Mouse (Mus musculus) left cerebral cortex, postnatal 10 days (tissue): ENCODE data around the gene Scpep1. TPM values are rescaled to one million over a fixed set of nuclear protein-coding genes. Genes with fewer than 3 reads are reported as not detected.
"Not testable (repeated sequence)": the region's sequence is repeated elsewhere in the genome, so short reads cannot be mapped to it uniquely, and the experiment has no call there.

Experiments used
- DNase-seq, 2 experiments: peaks; one replicate each; pipeline ENCODE4 v3.0.0; 2021 to 2022; ENCODE audit warnings: low spot score in 2 of 2, mixed read lengths in 1 of 2; ENCODE audit errors: extremely low spot score in 1 of 2
- intact Hi-C: fragments of 180-260 bp; cut with DNase I; formaldehyde crosslinking; loops from one replicate; pipeline ENCODE4 v1.15.1; 2025
- total RNA-seq, 2 experiments: library from RNA; stranded (reverse); gene quantifications; 2 replicates each; pipeline ENCODE4 v1.2.3; 2021

Scpep1 gene
- total RNA-seq, 2 experiments from 2014 or later = 18.2 to 20.7 TPM

DNA sequence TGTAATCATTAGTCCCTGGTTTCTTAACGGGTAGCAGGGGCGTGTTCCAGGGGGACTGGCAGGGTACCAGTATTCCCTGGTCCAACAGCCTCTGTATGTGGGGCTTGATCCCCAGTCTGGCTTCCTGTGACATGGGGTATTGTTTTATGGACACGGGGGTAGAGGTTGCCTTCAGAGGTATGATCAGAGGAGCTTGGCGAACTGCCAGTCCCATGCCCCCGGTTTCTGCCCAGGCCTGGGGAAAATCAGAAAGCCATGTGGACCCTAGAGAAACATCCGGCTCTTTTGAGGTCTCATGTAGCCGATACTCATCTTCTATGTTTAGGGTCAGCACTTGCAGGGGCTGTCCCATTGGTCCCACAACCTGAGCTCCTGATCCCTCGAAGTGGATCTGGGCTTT lies 61.8 kb downstream of the Scpep1 start:
- DNase-seq, intact Hi-C loops: not testable (repeated sequence)

GRCm38 (mm10) chr11:88892789-88893188 lies 62.5 kb downstream of the Scpep1 start:
- peak in 1 of 2 experiments; percentile 37 for DNase-seq
- intact Hi-C loops = not testable (repeated sequence)

GRCm38 (mm10) chr11:88891921-88892561 lies 63.2 kb downstream of the Scpep1 start:
- intact Hi-C loops = not testable (repeated sequence)
- peak; percentile 41 to 83 for DNase-seq

- DNase-seq = peak in 1 of 2 experiments; percentile 52
- intact Hi-C loops = not testable (repeated sequence)
These were observed 63.8 kb downstream of the Scpep1 start for GRCm38 (mm10) chr11:88891446-88891845.

DNA sequence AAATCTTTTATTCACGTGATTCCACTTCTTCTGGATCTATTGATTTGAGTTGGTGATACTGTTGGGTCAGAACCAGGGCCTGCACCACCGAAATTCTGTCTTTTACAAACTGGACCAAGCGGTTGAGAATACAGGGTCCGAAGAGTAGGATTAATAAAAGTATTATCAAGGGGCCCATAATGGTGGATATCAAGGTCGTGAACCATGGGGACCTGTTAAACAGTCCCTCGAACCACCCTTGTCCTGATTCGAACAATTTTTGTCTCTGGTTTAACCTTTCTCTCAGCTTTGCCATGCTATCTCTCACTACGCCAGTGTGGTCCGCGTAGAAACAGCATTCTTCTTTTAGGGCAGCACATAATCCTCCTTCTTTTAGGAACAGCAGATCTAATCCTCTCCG lies 64.4 kb downstream of the Scpep1 start:
- DNase-seq, intact Hi-C loops: not testable (repeated sequence)

GRCm38 (mm10) chr11:88888996-88889395 lies 66.3 kb downstream of the Scpep1 start:
- DNase-seq = no peak
- intact Hi-C loops = no loop called here

DNA sequence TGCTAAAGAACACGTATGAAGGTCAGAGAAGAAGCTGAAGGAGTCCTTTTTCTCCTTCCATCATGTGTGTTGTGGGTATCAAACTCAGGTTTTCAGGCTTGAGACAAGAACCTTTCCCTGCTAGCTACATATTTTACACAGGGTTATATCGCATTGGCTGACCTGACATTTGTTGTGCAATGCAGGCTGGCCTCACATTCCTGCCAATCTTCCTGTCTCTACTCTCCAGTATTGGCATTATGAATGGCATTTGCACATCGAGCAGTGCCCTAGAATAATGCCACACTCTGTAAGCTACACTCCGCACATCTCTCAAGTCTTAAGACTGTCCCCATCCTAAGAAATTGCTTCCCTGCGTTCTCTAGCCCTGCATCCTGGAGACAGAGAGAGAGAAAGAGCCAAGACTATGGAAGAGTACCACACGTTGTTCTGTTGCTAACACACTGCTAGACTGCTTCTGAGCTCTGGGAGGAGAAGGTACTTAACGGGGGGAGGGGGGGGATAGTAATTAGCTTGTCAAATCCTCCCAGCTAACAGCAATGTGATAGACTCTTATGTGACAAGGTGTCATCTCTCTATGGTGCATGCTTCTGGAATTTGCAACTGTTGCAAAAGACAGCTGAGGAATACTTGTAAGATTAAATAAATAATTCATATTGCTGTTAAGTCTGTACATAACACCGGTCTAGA lies 70.7 kb downstream of the Scpep1 start:
- intact Hi-C loops = no loop called here
- no peak for DNase-seq

DNA sequence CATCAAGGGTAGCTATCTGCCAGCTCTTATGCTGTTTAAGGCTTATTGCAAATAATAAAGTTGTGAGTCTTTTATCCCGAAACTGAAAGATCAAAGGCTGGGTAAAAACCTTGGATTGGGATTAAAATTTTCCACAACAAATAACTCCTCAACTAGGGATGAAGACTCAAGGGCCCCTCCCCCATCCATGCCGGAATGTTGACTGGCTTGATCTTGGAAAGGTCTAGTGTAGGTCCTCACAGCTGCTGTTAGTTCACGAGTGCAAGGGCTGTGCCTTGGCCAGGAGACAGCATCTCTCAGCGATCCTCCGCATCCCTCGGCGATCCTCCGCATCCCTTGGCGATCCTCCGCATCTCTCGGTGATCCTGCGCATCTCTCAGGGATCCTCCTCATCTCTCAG lies 77.3 kb downstream of the Scpep1 start:
- intact Hi-C loops = no loop called here
- DNase-seq = no peak

Other genes starting within 250 kb of the Scpep1 start
- 10 to 100 TPM; 75.5 to 87.5 TPM for gene Msi2, start 237.0 kb downstream of the Scpep1 start, total RNA-seq
- gene Akap1, start 90.9 kb downstream of the Scpep1 start, total RNA-seq = 10 to 100 TPM; 43.6 to 47.6 TPM
- gene Elobl, start 11.5 kb upstream of the Scpep1 start, total RNA-seq = not detected
- 10 to 100 TPM; 21.0 to 21.3 TPM for gene Coil, start 14.8 kb upstream of the Scpep1 start, total RNA-seq
- gene Trim25, start 43.9 kb upstream of the Scpep1 start, total RNA-seq = 1 to 10 TPM; 6.0 to 6.3 TPM
- gene Dgke, start 111.4 kb upstream of the Scpep1 start, total RNA-seq = 10 to 100 TPM; 42.4 to 42.9 TPM
- not detected for gene Gm525, start 118.4 kb upstream of the Scpep1 start, total RNA-seq